In genomic region chr6:34344935-34345334, GRCm38 (mm10) we compare ENCODE assay signal across 8 mouse cellular contexts. TPM values are rescaled to one million over a fixed set of nuclear protein-coding genes. Genes with fewer than 3 reads are reported as not detected.
A peak's percentile ranks its signal among the peaks of the same experiment; 100 is the strongest.
DNase-seq lines count a peak whose midpoint lies in the region; ATAC-seq and TF ChIP-seq lines count a peak whose summit lies in the region.
"Had no signal": no experiment of that assay in that cellular context is flagged by ENCODE, and none has a peak within 500 bp of the region (broad histone marks: within the 10 kb centered on the region; RNA-seq: fewer than 3 reads in every experiment).

No protein-coding gene starts in this region.

- H3K9me3 ChIP-seq in midbrain, embryonic 10.5 days (replicated peaks) = no peaks in the 10 kb centered on the region
- no peaks in the 10 kb centered on the region for H3K9me3 ChIP-seq in midbrain, embryonic 16.5 days (replicated peaks; ENCODE audit: control insufficient read depth, low read length, poor library complexity, severe bottlenecking)
- H3K9me3 ChIP-seq in embryonic facial prominence, embryonic 14.5 days (ENCODE audit: control insufficient read depth, low read length) = no peaks in the 10 kb centered on the region
- no peaks in the 10 kb centered on the region for H3K9me3 ChIP-seq in limb, embryonic 10.5 days (replicated peaks)

- H3K27ac ChIP-seq in midbrain, embryonic 10.5 days (replicated peaks) = peak overlapping the region; percentile 39; the same call in 1 of the 2 replicates
- no peak overlapping the region for H3K27ac ChIP-seq in midbrain, embryonic 16.5 days (ENCODE audit: low read length)
- H3K27ac ChIP-seq in embryonic facial prominence, embryonic 14.5 days (replicated peaks; ENCODE audit: low read depth, low read length) = no peak overlapping the region
- H3K27ac ChIP-seq in limb, embryonic 10.5 days = peak overlapping the region; percentile 19; the same call in 1 of the 2 replicates
- H3K27ac ChIP-seq in testis, adult 2 months (ENCODE audit: control insufficient read depth, insufficient read depth, low read depth, low read length) = peak overlapping the region; percentile 51

- ATAC-seq in midbrain, embryonic 16.5 days = no peak
- no peak for ATAC-seq in embryonic facial prominence, embryonic 14.5 days (ENCODE audit: low read depth)

- WGBS in midbrain, embryonic 10.5 days = 17% methylated on average over 9 of the region's 9 CpGs
- 21% methylated on average over 9 of the region's 9 CpGs for WGBS in midbrain, embryonic 16.5 days
- 19% methylated on average over 9 of the region's 9 CpGs for WGBS in embryonic facial prominence, embryonic 14.5 days
- 21% methylated on average over 9 of the region's 9 CpGs for WGBS in limb, embryonic 10.5 days

- no peaks in the 10 kb centered on the region for H3K27me3 ChIP-seq in midbrain, embryonic 10.5 days (ENCODE audit: low read depth, poor library complexity, severe bottlenecking)
- H3K27me3 ChIP-seq in midbrain, embryonic 16.5 days (ENCODE audit: control insufficient read depth, insufficient read depth, low read depth, low read length) = no peaks in the 10 kb centered on the region
- H3K27me3 ChIP-seq in embryonic facial prominence, embryonic 14.5 days (replicated peaks; ENCODE audit: control insufficient read depth, insufficient read depth, low read length) = no peaks in the 10 kb centered on the region
- no peaks in the 10 kb centered on the region for H3K27me3 ChIP-seq in limb, embryonic 10.5 days (ENCODE audit: low read depth, poor library complexity, severe bottlenecking)
- H3K27me3 ChIP-seq in testis, adult 2 months (ENCODE audit: control insufficient read depth, insufficient read depth, low read length) = no peaks in the 10 kb centered on the region

- DNase-seq in midbrain, embryonic 10.5 days (ENCODE audit: low spot score) = peak; percentile 52
- peak; percentile 48 for DNase-seq in embryonic facial prominence, embryonic 14.5 days (ENCODE audit: low spot score)
- DNase-seq in limb, embryonic 10.5 days (ENCODE audit: low spot score) = peak; percentile 53
- no peak for DNase-seq in left cerebral cortex, adult 11 months (ENCODE audit: low spot score)
- DNase-seq in frontal cortex, postnatal 36 days (ENCODE audit: low spot score in 2 of 2) = no peak

- H3K4me3 ChIP-seq in midbrain, embryonic 10.5 days = no peak overlapping the region
- no peak overlapping the region for H3K4me3 ChIP-seq in midbrain, embryonic 16.5 days (ENCODE audit: low read depth, low read length)
- H3K4me3 ChIP-seq in embryonic facial prominence, embryonic 14.5 days (ENCODE audit: low read depth, low read length) = no peak overlapping the region
- H3K4me3 ChIP-seq in limb, embryonic 10.5 days = no peak overlapping the region
- peak overlapping the region; percentile 65 for H3K4me3 ChIP-seq in testis, adult 2 months (ENCODE audit: control insufficient read depth, low read depth, low read length)
- H3K4me3 ChIP-seq: erythroblast, embryonic 14.5 days had no signal

- peaks cover 21% of the 10 kb centered on the region for H3K4me1 ChIP-seq in midbrain, embryonic 10.5 days
- no peaks in the 10 kb centered on the region for H3K4me1 ChIP-seq in midbrain, embryonic 16.5 days (ENCODE audit: control insufficient read depth, insufficient read depth, low read length)
- peaks cover 5% of the 10 kb centered on the region; the same call in 1 of the 2 replicates for H3K4me1 ChIP-seq in embryonic facial prominence, embryonic 14.5 days (ENCODE audit: control insufficient read depth, insufficient read depth, low read length)
- H3K4me1 ChIP-seq in limb, embryonic 10.5 days = peaks cover 9% of the 10 kb centered on the region; the same call in 1 of the 2 replicates
- peaks cover 18% of the 10 kb centered on the region for H3K4me1 ChIP-seq in testis, adult 2 months (ENCODE audit: control insufficient read depth, insufficient read depth, low read length)

- TF ChIP-seq CTCF in testis, adult 2 months (IDR thresholded peaks at IDR 0.05; ENCODE audit: control insufficient read depth, insufficient read depth, insufficient replicate concordance, low read depth, low read length) = no peak

- no peak overlapping the region; the same call in 1 of the 2 replicates for H3K4me2 ChIP-seq in midbrain, embryonic 16.5 days (ENCODE audit: low read length)
- peak overlapping the region; percentile 15; the same call in 1 of the 2 replicates for H3K4me2 ChIP-seq in embryonic facial prominence, embryonic 14.5 days (ENCODE audit: low read depth, low read length)

- no peaks in the 10 kb centered on the region for H3K36me3 ChIP-seq in midbrain, embryonic 10.5 days
- no peaks in the 10 kb centered on the region for H3K36me3 ChIP-seq in midbrain, embryonic 16.5 days (ENCODE audit: control insufficient read depth, insufficient read depth, low read length)
- H3K36me3 ChIP-seq in embryonic facial prominence, embryonic 14.5 days (ENCODE audit: control insufficient read depth, insufficient read depth, low read length) = no peaks in the 10 kb centered on the region
- no peaks in the 10 kb centered on the region for H3K36me3 ChIP-seq in limb, embryonic 10.5 days
- no peaks in the 10 kb centered on the region for H3K36me3 ChIP-seq in testis, adult 2 months (ENCODE audit: control insufficient read depth, insufficient read depth, low read length)

- H3K9ac ChIP-seq in midbrain, embryonic 16.5 days (ENCODE audit: low read depth, low read length) = no peak overlapping the region
- H3K9ac ChIP-seq in embryonic facial prominence, embryonic 14.5 days (ENCODE audit: low read depth, low read length) = no peak overlapping the region

- TF ChIP-seq POLR2A in testis, adult 2 months (IDR thresholded peaks at IDR 0.05; ENCODE audit: control insufficient read depth, low read depth, low read length) = no peak

RNA-seq across cellular contexts. Expression of gene Akr1b8, which starts 9.0 kb away (rescaled TPM):
- 16.5 and 19.4 TPM in 2 replicates for polyA plus RNA-seq in midbrain, embryonic 10.5 days (2016; fragmentation: Nextera tagmentation; extraction: Ambion mirVana)
- 2.7 and 3.1 TPM in 2 replicates for polyA plus RNA-seq in midbrain, embryonic 16.5 days (2015; fragmentation: Nextera tagmentation; extraction: Ambion mirVana)
- polyA plus RNA-seq in embryonic facial prominence, embryonic 14.5 days (2014; fragmentation: Nextera tagmentation; extraction: Ambion mirVana) = 7.9 and 11.0 TPM in 2 replicates
- polyA plus RNA-seq in limb, embryonic 10.5 days (2016; fragmentation: Nextera tagmentation; extraction: Ambion mirVana) = 9.2 and 9.4 TPM in 2 replicates
- 26.1 and 29.6 TPM in 2 replicates for polyA plus RNA-seq in testis, adult 2 months (2012; rRNA removed)
- polyA plus RNA-seq: erythroblast, embryonic 14.5 days had no signal

RNA-seq across cellular contexts. Expression of gene Akr1b3, which starts 27.7 kb away (rescaled TPM):
- polyA plus RNA-seq in midbrain, embryonic 10.5 days (2016; fragmentation: Nextera tagmentation; extraction: Ambion mirVana) = 236 and 282 TPM in 2 replicates
- 105 and 108 TPM in 2 replicates for polyA plus RNA-seq in midbrain, embryonic 16.5 days (2015; fragmentation: Nextera tagmentation; extraction: Ambion mirVana)
- 182 and 187 TPM in 2 replicates for polyA plus RNA-seq in embryonic facial prominence, embryonic 14.5 days (2014; fragmentation: Nextera tagmentation; extraction: Ambion mirVana)
- 238 and 309 TPM in 2 replicates for polyA plus RNA-seq in limb, embryonic 10.5 days (2016; fragmentation: Nextera tagmentation; extraction: Ambion mirVana)
- polyA plus RNA-seq in testis, adult 2 months (2012; rRNA removed) = 233 and 258 TPM in 2 replicates

RNA-seq across cellular contexts. Expression of gene Akr1b10, which starts 39.1 kb away (rescaled TPM):
- polyA plus RNA-seq in midbrain, embryonic 10.5 days (2016; fragmentation: Nextera tagmentation; extraction: Ambion mirVana) = 15.0 and 16.2 TPM in 2 replicates
- 8.2 and 11.9 TPM in 2 replicates for polyA plus RNA-seq in midbrain, embryonic 16.5 days (2015; fragmentation: Nextera tagmentation; extraction: Ambion mirVana)
- 15.9 and 16.2 TPM in 2 replicates for polyA plus RNA-seq in embryonic facial prominence, embryonic 14.5 days (2014; fragmentation: Nextera tagmentation; extraction: Ambion mirVana)
- polyA plus RNA-seq in limb, embryonic 10.5 days (2016; fragmentation: Nextera tagmentation; extraction: Ambion mirVana) = 14.6 and 17.6 TPM in 2 replicates
- polyA plus RNA-seq in testis, adult 2 months (2012; rRNA removed) = 4.5 and 4.8 TPM in 2 replicates
- polyA plus RNA-seq: erythroblast, embryonic 14.5 days had no signal

Comparison
In these comparisons a context has a peak if more than half of its experiments do, and no peak if none do; other contexts are left out.
1. H3K27ac ChIP-seq: peak in midbrain, embryonic 10.5 days (single experiment), limb, embryonic 10.5 days (single experiment) and testis, adult 2 months (single experiment); none in midbrain, embryonic 16.5 days (single experiment) and embryonic facial prominence, embryonic 14.5 days (single experiment).
2. DNase-seq: peak in midbrain, embryonic 10.5 days (single experiment), embryonic facial prominence, embryonic 14.5 days (single experiment) and limb, embryonic 10.5 days (single experiment); none in left cerebral cortex, adult 11 months (single experiment) and frontal cortex, postnatal 36 days (0 of 2).